Mouse (Mus musculus) urinary bladder, postnatal 25 days (tissue): ENCODE data around the gene Tmem92.

Experiments used
- DNase-seq: peaks from one replicate; pipeline ENCODE4 v3.0.0; 2022; ENCODE audit warnings: low spot score

Gene Tmem92

GRCm38 (mm10) chr11:94728545-94728944, 54.0 kb downstream of the Tmem92 start:
- DNase-seq, result no peak

GRCm38 (mm10) chr11:94727306-94727705, 55.2 kb downstream of the Tmem92 start:
- DNase-seq, result no peak
